ENCODE assay signal across 8 mouse cellular contexts in genomic region chr8:94385506-94386213, GRCm38 (mm10). TPM values are rescaled to one million over a fixed set of nuclear protein-coding genes. Genes with fewer than 3 reads are reported as not detected.
DNase-seq lines count a peak whose midpoint lies in the region; ATAC-seq and TF ChIP-seq lines count a peak whose summit lies in the region.

No protein-coding gene starts in this region.

- no peak for TF ChIP-seq POLR2A in cortical plate, adult 2 months (IDR thresholded peaks at IDR 0.05; ENCODE audit: extremely low read depth, insufficient read depth, low read length)

- H3K4me3 ChIP-seq in kidney, embryonic 15.5 days (replicated peaks) = peak overlapping the region; percentile 93
- H3K4me3 ChIP-seq in cortical plate, adult 2 months (ENCODE audit: insufficient read depth, low read length) = peak overlapping the region; percentile 84
- peak overlapping the region; percentile 84 for H3K4me3 ChIP-seq in hindbrain, embryonic 13.5 days
- H3K4me3 ChIP-seq in midbrain, embryonic 14.5 days (replicated peaks; ENCODE audit: low read depth, low read length) = peak overlapping the region; percentile 82

- H3K27ac ChIP-seq in kidney, embryonic 15.5 days = peak overlapping the region; percentile 90
- H3K27ac ChIP-seq in cortical plate, adult 2 months (ENCODE audit: insufficient read depth, low read length) = peak overlapping the region; percentile 99
- peak overlapping the region; percentile 96 for H3K27ac ChIP-seq in hindbrain, embryonic 13.5 days
- peak overlapping the region; percentile 96 for H3K27ac ChIP-seq in midbrain, embryonic 14.5 days (replicated peaks; ENCODE audit: low read depth, low read length)

- H3K4me2 ChIP-seq in kidney, embryonic 15.5 days = peak overlapping the region; percentile 88
- peak overlapping the region; percentile 89 for H3K4me2 ChIP-seq in hindbrain, embryonic 13.5 days
- peak overlapping the region; percentile 93 for H3K4me2 ChIP-seq in midbrain, embryonic 14.5 days (ENCODE audit: low read length)

- no peaks in the 10 kb centered on the region for H3K9me3 ChIP-seq in kidney, embryonic 15.5 days (replicated peaks)
- no peaks in the 10 kb centered on the region for H3K9me3 ChIP-seq in hindbrain, embryonic 13.5 days
- H3K9me3 ChIP-seq in midbrain, embryonic 14.5 days (ENCODE audit: control insufficient read depth, low read length) = no peaks in the 10 kb centered on the region

- DNase-seq in kidney, postnatal 14 days = no peak
- no peak for DNase-seq in midbrain, embryonic 14.5 days
- DNase-seq in ovary, postnatal 14 days (ENCODE audit: low spot score) = no peak
- DNase-seq in left cerebral cortex, adult 18-20 months (ENCODE audit: low spot score in 2 of 2) = no peak
- no peak for DNase-seq in right cerebral cortex, postnatal 36 days (ENCODE audit: low spot score in 2 of 2)

- peak; percentile 5; the same call in 1 of the 2 replicates for ATAC-seq in kidney, embryonic 15.5 days (replicated peaks; ENCODE audit: low FRiP score)
- no peak; the same call in none of the 2 replicates for ATAC-seq in hindbrain, embryonic 13.5 days (ENCODE audit: low FRiP score)
- ATAC-seq in midbrain, embryonic 14.5 days (ENCODE audit: low FRiP score, low TSS enrichment) = peak; percentile 12; the same call in 1 of the 2 replicates

- 19% methylated on average over 20 of the region's 20 CpGs for WGBS in kidney, embryonic 15.5 days
- 26% methylated on average over 20 of the region's 20 CpGs for WGBS in hindbrain, embryonic 13.5 days
- 29% methylated on average over 20 of the region's 20 CpGs for WGBS in midbrain, embryonic 14.5 days

- TF ChIP-seq CTCF in cortical plate, adult 2 months (IDR thresholded peaks at IDR 0.05; ENCODE audit: extremely low read depth, insufficient read depth, low read length) = no peak

- peaks cover 14% of the 10 kb centered on the region for H3K36me3 ChIP-seq in kidney, embryonic 15.5 days
- H3K36me3 ChIP-seq in hindbrain, embryonic 13.5 days = peaks cover 15% of the 10 kb centered on the region
- H3K36me3 ChIP-seq in midbrain, embryonic 14.5 days (ENCODE audit: control insufficient read depth, insufficient read depth, low read length) = peaks cover 14% of the 10 kb centered on the region

- H3K27me3 ChIP-seq in kidney, embryonic 15.5 days = peaks cover 3% of the 10 kb centered on the region; the same call in 1 of the 2 replicates
- no peaks in the 10 kb centered on the region for H3K27me3 ChIP-seq in hindbrain, embryonic 13.5 days
- no peaks in the 10 kb centered on the region for H3K27me3 ChIP-seq in midbrain, embryonic 14.5 days (ENCODE audit: control insufficient read depth, insufficient read depth, low read length)

- H3K4me1 ChIP-seq in kidney, embryonic 15.5 days = peaks cover 20% of the 10 kb centered on the region
- H3K4me1 ChIP-seq in cortical plate, adult 2 months (ENCODE audit: control insufficient read depth, insufficient read depth, low read length) = 0 out of 2 replicates have a peak, but pooled peaks cover 1% of the 10 kb centered on the region
- peaks cover 22% of the 10 kb centered on the region for H3K4me1 ChIP-seq in hindbrain, embryonic 13.5 days (replicated peaks)
- H3K4me1 ChIP-seq in midbrain, embryonic 14.5 days (ENCODE audit: control insufficient read depth, insufficient read depth, low read length) = peaks cover 13% of the 10 kb centered on the region

- H3K9ac ChIP-seq in kidney, embryonic 15.5 days = peak overlapping the region; percentile 88
- peak overlapping the region; percentile 92 for H3K9ac ChIP-seq in hindbrain, embryonic 13.5 days
- H3K9ac ChIP-seq in midbrain, embryonic 14.5 days (replicated peaks; ENCODE audit: low read length) = peak overlapping the region; percentile 95

RNA-seq across cellular contexts. Expression of gene Herpud1, which starts 0.6 kb away (rescaled TPM):
- polyA plus RNA-seq in kidney, embryonic 15.5 days (2015; fragmentation: Nextera tagmentation; extraction: Ambion mirVana) = 66.7 and 70.0 TPM in 2 replicates
- 90.6 and 97.8 TPM in 2 replicates for polyA plus RNA-seq in cortical plate, adult 2 months (2012; rRNA removed)
- polyA plus RNA-seq in hindbrain, embryonic 13.5 days (2015; fragmentation: Nextera tagmentation; extraction: Ambion mirVana) = 55.8 and 59.3 TPM in 2 replicates
- polyA plus RNA-seq in midbrain, embryonic 14.5 days (2014; fragmentation: Nextera tagmentation; extraction: Ambion mirVana) = 60.9 and 72.2 TPM in 2 replicates
- 10 to 100 TPM; 72.2 to 82.2 TPM for total RNA-seq in left cerebral cortex, adult 18-20 months (2021)

RNA-seq across cellular contexts. Expression of gene Nlrc5, which starts 48.5 kb away (rescaled TPM):
- 0.22 and 0.27 TPM in 2 replicates for polyA plus RNA-seq in kidney, embryonic 15.5 days (2015; fragmentation: Nextera tagmentation; extraction: Ambion mirVana)
- 0.94 and 1.0 TPM in 2 replicates for polyA plus RNA-seq in cortical plate, adult 2 months (2012; rRNA removed)
- 0.13 and 0.29 TPM in 2 replicates for polyA plus RNA-seq in hindbrain, embryonic 13.5 days (2015; fragmentation: Nextera tagmentation; extraction: Ambion mirVana)
- polyA plus RNA-seq in midbrain, embryonic 14.5 days (2014; fragmentation: Nextera tagmentation; extraction: Ambion mirVana) = 0.32 and 1.2 TPM in 2 replicates
- 1 to 10 TPM; 1.4 to 1.5 TPM for total RNA-seq in left cerebral cortex, adult 18-20 months (2021)

RNA-seq across cellular contexts. Expression of gene Slc12a3, which starts 56.7 kb away (rescaled TPM):
- 6.1 and 6.4 TPM in 2 replicates for polyA plus RNA-seq in kidney, embryonic 15.5 days (2015; fragmentation: Nextera tagmentation; extraction: Ambion mirVana)
- polyA plus RNA-seq in cortical plate, adult 2 months (2012; rRNA removed) = 0.66 and 1.0 TPM in 2 replicates
- 0.14 and 0.19 TPM in 2 replicates for polyA plus RNA-seq in hindbrain, embryonic 13.5 days (2015; fragmentation: Nextera tagmentation; extraction: Ambion mirVana)
- 0.07 TPM in 1 of 2 replicates, not detected in the other for polyA plus RNA-seq in midbrain, embryonic 14.5 days (2014; fragmentation: Nextera tagmentation; extraction: Ambion mirVana)
- total RNA-seq in left cerebral cortex, adult 18-20 months (2021) = under 1 TPM; 0.28 to 0.59 TPM
